In genomic region chr19:16325911-16326310, GRCm38 (mm10) we compare ENCODE assay signal across 9 mouse cellular contexts.
DNase-seq lines count a peak whose midpoint lies in the region; ATAC-seq and TF ChIP-seq lines count a peak whose summit lies in the region.
"Had no signal": no experiment of that assay in that cellular context is flagged by ENCODE, and none has a peak within 500 bp of the region (broad histone marks: within the 10 kb centered on the region; RNA-seq: fewer than 3 reads in every experiment).

No protein-coding gene starts in this region.

- WGBS in midbrain, embryonic 15.5 days, result 54% methylated on average over 8 of the region's 8 CpGs
- 63% methylated on average over 8 of the region's 8 CpGs for WGBS in midbrain, postnatal 0 days
- WGBS in heart, embryonic 13.5 days, result 50% methylated on average over 8 of the region's 8 CpGs
- 34% methylated on average over 8 of the region's 8 CpGs for WGBS in liver, embryonic 14.5 days (ENCODE audit: insufficient replicate concordance)
- 45% methylated on average over 8 of the region's 8 CpGs for WGBS in stomach, embryonic 15.5 days
- WGBS in forebrain, embryonic 10.5 days, result 62% methylated on average over 8 of the region's 8 CpGs

- no peak for DNase-seq in midbrain, postnatal 0 days (ENCODE audit: low spot score)
- peak in 2 of 3 experiments; percentile 9 to 27 for DNase-seq in liver, embryonic 14.5 days (ENCODE audit: low read depth in 3 of 3, low spot score in 3 of 3)
- DNase-seq in forebrain, embryonic 10.5 days (ENCODE audit: extremely low spot score, low spot score), result no peak
- DNase-seq in cerebellum, postnatal 14 days, result no peak
- no peak for DNase-seq in right cerebral cortex, postnatal 4 days

- ATAC-seq in midbrain, embryonic 15.5 days (replicated peaks), result no peak
- no peak for ATAC-seq in midbrain, postnatal 0 days (ENCODE audit: low FRiP score)
- no peak for ATAC-seq in heart, embryonic 13.5 days (ENCODE audit: extremely low read depth, insufficient number of reproducible peaks, low FRiP score, low TSS enrichment)
- ATAC-seq in liver, embryonic 14.5 days (ENCODE audit: insufficient read depth), result no peak
- ATAC-seq in stomach, embryonic 15.5 days (ENCODE audit: insufficient read depth, low FRiP score, low read depth), result peak; percentile 77; the same call in 1 of the 2 replicates

- no peak for TF ChIP-seq CTCF in midbrain, postnatal 0 days (IDR thresholded peaks at IDR 0.05)
- TF ChIP-seq CTCF in liver, embryonic 14.5 days (IDR thresholded peaks at IDR 0.05; ENCODE audit: low read depth), result no peak

- no peaks in the 10 kb centered on the region for H3K9me3 ChIP-seq in midbrain, embryonic 15.5 days
- H3K9me3 ChIP-seq in midbrain, postnatal 0 days (ENCODE audit: low read length), result no peaks in the 10 kb centered on the region
- H3K9me3 ChIP-seq in heart, embryonic 13.5 days, result no peaks in the 10 kb centered on the region
- no peaks in the 10 kb centered on the region for H3K9me3 ChIP-seq in liver, embryonic 14.5 days (ENCODE audit: control insufficient read depth, low read length)
- H3K9me3 ChIP-seq in stomach, embryonic 15.5 days, result no peaks in the 10 kb centered on the region
- no peaks in the 10 kb centered on the region for H3K9me3 ChIP-seq in forebrain, embryonic 10.5 days
- H3K9me3 ChIP-seq: hindbrain, embryonic 15.5 days had no signal

- H3K27ac ChIP-seq in midbrain, embryonic 15.5 days, result 0 out of 2 replicates have a peak overlapping the region, but pooled peaks have one; percentile 21
- H3K27ac ChIP-seq in midbrain, postnatal 0 days (ENCODE audit: low read depth, low read length), result no peak overlapping the region
- 0 out of 2 replicates have a peak overlapping the region, but pooled peaks have one; percentile 18 for H3K27ac ChIP-seq in heart, embryonic 13.5 days (replicated peaks)
- H3K27ac ChIP-seq in liver, embryonic 14.5 days, result no peak overlapping the region
- peak overlapping the region; percentile 61; the same call in 1 of the 2 replicates for H3K27ac ChIP-seq in stomach, embryonic 15.5 days
- no peak overlapping the region for H3K27ac ChIP-seq in forebrain, embryonic 10.5 days
- H3K27ac ChIP-seq: hindbrain, embryonic 15.5 days had no signal

- H3K9ac ChIP-seq in midbrain, embryonic 15.5 days, result no peak overlapping the region
- H3K9ac ChIP-seq in midbrain, postnatal 0 days (replicated peaks; ENCODE audit: low read length, poor library complexity, severe bottlenecking), result no peak overlapping the region
- no peak overlapping the region for H3K9ac ChIP-seq in heart, embryonic 13.5 days
- no peak overlapping the region for H3K9ac ChIP-seq in liver, embryonic 14.5 days (replicated peaks)
- H3K9ac ChIP-seq in stomach, embryonic 15.5 days, result no peak overlapping the region
- H3K9ac ChIP-seq: hindbrain, embryonic 15.5 days had no signal

- no peaks in the 10 kb centered on the region for H3K27me3 ChIP-seq in midbrain, embryonic 15.5 days (replicated peaks)
- H3K27me3 ChIP-seq in midbrain, postnatal 0 days (ENCODE audit: insufficient read depth, low read length), result no peaks in the 10 kb centered on the region
- no peaks in the 10 kb centered on the region for H3K27me3 ChIP-seq in heart, embryonic 13.5 days (replicated peaks)
- no peaks in the 10 kb centered on the region for H3K27me3 ChIP-seq in liver, embryonic 14.5 days (ENCODE audit: control insufficient read depth, insufficient read depth, low read length)
- no peaks in the 10 kb centered on the region for H3K27me3 ChIP-seq in stomach, embryonic 15.5 days (replicated peaks)
- no peaks in the 10 kb centered on the region for H3K27me3 ChIP-seq in forebrain, embryonic 10.5 days (ENCODE audit: poor library complexity, severe bottlenecking)
- H3K27me3 ChIP-seq: hindbrain, embryonic 15.5 days had no signal

- H3K4me1 ChIP-seq in midbrain, embryonic 15.5 days, result peaks cover 44% of the 10 kb centered on the region
- peaks cover 13% of the 10 kb centered on the region; the same call in 1 of the 2 replicates for H3K4me1 ChIP-seq in midbrain, postnatal 0 days (ENCODE audit: insufficient read depth, low read length)
- H3K4me1 ChIP-seq in heart, embryonic 13.5 days, result peaks cover 57% of the 10 kb centered on the region
- H3K4me1 ChIP-seq in liver, embryonic 14.5 days (replicated peaks; ENCODE audit: control insufficient read depth in 2 of 2, insufficient read depth in 2 of 2, low read length in 1 of 2), result peaks cover 0 to 2% of the 10 kb centered on the region in 2 experiments; a peak in 1 of 4 replicates
- H3K4me1 ChIP-seq in stomach, embryonic 15.5 days, result peaks cover 18% of the 10 kb centered on the region; the same call in 1 of the 2 replicates
- H3K4me1 ChIP-seq in forebrain, embryonic 10.5 days, result peaks cover 42% of the 10 kb centered on the region

- no peak overlapping the region for H3K4me3 ChIP-seq in midbrain, embryonic 15.5 days
- H3K4me3 ChIP-seq in midbrain, postnatal 0 days (ENCODE audit: low read depth, low read length), result no peak overlapping the region
- no peak overlapping the region for H3K4me3 ChIP-seq in heart, embryonic 13.5 days
- no peak overlapping the region for H3K4me3 ChIP-seq in liver, embryonic 14.5 days (ENCODE audit: insufficient read depth in 1 of 2, low read depth in 2 of 2, low read length in 2 of 2)
- no peak overlapping the region for H3K4me3 ChIP-seq in stomach, embryonic 15.5 days (replicated peaks)
- H3K4me3 ChIP-seq in forebrain, embryonic 10.5 days, result no peak overlapping the region
- H3K4me3 ChIP-seq: hindbrain, embryonic 15.5 days had no signal

- H3K4me2 ChIP-seq in midbrain, embryonic 15.5 days, result no peak overlapping the region
- no peak overlapping the region for H3K4me2 ChIP-seq in midbrain, postnatal 0 days (ENCODE audit: low read depth, low read length, poor library complexity, severe bottlenecking)
- peak overlapping the region; percentile 20; the same call in 1 of the 2 replicates for H3K4me2 ChIP-seq in heart, embryonic 13.5 days
- no peak overlapping the region for H3K4me2 ChIP-seq in liver, embryonic 14.5 days (ENCODE audit: low read depth)
- peak overlapping the region; percentile 40 for H3K4me2 ChIP-seq in stomach, embryonic 15.5 days
- H3K4me2 ChIP-seq: hindbrain, embryonic 15.5 days had no signal

- no peaks in the 10 kb centered on the region for H3K36me3 ChIP-seq in midbrain, embryonic 15.5 days (replicated peaks)
- H3K36me3 ChIP-seq in midbrain, postnatal 0 days (ENCODE audit: insufficient read depth, low read length), result no peaks in the 10 kb centered on the region
- H3K36me3 ChIP-seq in heart, embryonic 13.5 days, result peaks cover 11% of the 10 kb centered on the region
- H3K36me3 ChIP-seq in liver, embryonic 14.5 days (replicated peaks; ENCODE audit: control insufficient read depth, insufficient read depth, low read depth), result no peaks in the 10 kb centered on the region
- H3K36me3 ChIP-seq in stomach, embryonic 15.5 days, result no peaks in the 10 kb centered on the region; the same call in 1 of the 2 replicates
- H3K36me3 ChIP-seq in forebrain, embryonic 10.5 days (replicated peaks), result no peaks in the 10 kb centered on the region
- H3K36me3 ChIP-seq: hindbrain, embryonic 15.5 days had no signal

- no peak for TF ChIP-seq EP300 in liver, embryonic 14.5 days (IDR thresholded peaks at IDR 0.05; ENCODE audit: low read depth)

Comparison
In these comparisons a context has a peak if more than half of its experiments do, and no peak if none do; other contexts are left out.
1. H3K27ac ChIP-seq: peak in midbrain, embryonic 15.5 days (single experiment), heart, embryonic 13.5 days (single experiment) and stomach, embryonic 15.5 days (single experiment); none in midbrain, postnatal 0 days (single experiment), liver, embryonic 14.5 days (single experiment) and forebrain, embryonic 10.5 days (single experiment).
2. H3K4me2 ChIP-seq: peak in heart, embryonic 13.5 days (single experiment) and stomach, embryonic 15.5 days (single experiment); none in midbrain, embryonic 15.5 days (single experiment), midbrain, postnatal 0 days (single experiment) and liver, embryonic 14.5 days (single experiment).
3. DNase-seq: peak in liver, embryonic 14.5 days (2 of 3); none in midbrain, postnatal 0 days (single experiment), forebrain, embryonic 10.5 days (single experiment), cerebellum, postnatal 14 days (0 of 2) and right cerebral cortex, postnatal 4 days (single experiment).